Mouse (Mus musculus) kidney, adult 9 months (tissue): Measurements from ENCODE around the gene Gstm6.
"Not testable (repeated sequence)": the region's sequence is repeated elsewhere in the genome, so short reads cannot be mapped to it uniquely, and the experiment has no call there.

Experiments
- DNase-seq: peaks from one replicate; pipeline ENCODE4 v3.0.0; 2022

Gstm6 gene

GRCm38 (mm10) chr3:107943239-107943990 lies at the start of gene Gstm6:
Gene Gstm6, minus strand, starts transcription at chr3:107943749.
- peak; percentile 77 for DNase-seq

- DNase-seq: peak; percentile 76
Observed at GRCm38 (mm10) chr3:107986041-107986562, 42.6 kb upstream of the Gstm6 start, which contains the start of gene Gstm2. Gene Gstm2, minus strand, starts transcription at chr3:107986453.

GRCm38 (mm10) chr3:107985141-107985540 lies 41.6 kb upstream of the Gstm6 start:
- DNase-seq: not testable (repeated sequence)

- no peak for DNase-seq
Observed at GRCm38 (mm10) chr3:107984471-107984870, 40.9 kb upstream of the Gstm6 start.

GRCm38 (mm10) chr3:107983771-107984170 lies 40.2 kb upstream of the Gstm6 start:
- DNase-seq: peak; percentile 21

- DNase-seq: no peak
Observed at GRCm38 (mm10) chr3:107982726-107983125, 39.2 kb upstream of the Gstm6 start.

GRCm38 (mm10) chr3:107981261-107981660 lies 37.7 kb upstream of the Gstm6 start:
- no peak for DNase-seq

- no peak for DNase-seq
Observed at GRCm38 (mm10) chr3:107977691-107978090, 34.1 kb upstream of the Gstm6 start.

- no peak for DNase-seq
Observed at GRCm38 (mm10) chr3:107974237-107974636, 30.7 kb upstream of the Gstm6 start.

GRCm38 (mm10) chr3:107972070-107972469 lies 28.5 kb upstream of the Gstm6 start:
- DNase-seq: no peak

GRCm38 (mm10) chr3:107971101-107971500 lies 27.6 kb upstream of the Gstm6 start:
- not testable (repeated sequence) for DNase-seq

GRCm38 (mm10) chr3:107968724-107969395 lies 25.3 kb upstream of the Gstm6 start, which contains the start of gene Gstm3:
Gene Gstm3, minus strand, starts transcription at chr3:107969283.
- DNase-seq: no peak

- no peak for DNase-seq
Observed at GRCm38 (mm10) chr3:107966631-107967030, 23.1 kb upstream of the Gstm6 start.

GRCm38 (mm10) chr3:107965592-107965991 lies 22.0 kb upstream of the Gstm6 start:
- DNase-seq: no peak

- no peak for DNase-seq
Observed at GRCm38 (mm10) chr3:107964656-107965308, 21.2 kb upstream of the Gstm6 start.

GRCm38 (mm10) chr3:107964026-107964425 lies 20.5 kb upstream of the Gstm6 start:
- no peak for DNase-seq

GRCm38 (mm10) chr3:107955260-107955659 lies 11.7 kb upstream of the Gstm6 start:
- DNase-seq: not testable (repeated sequence)

- no peak for DNase-seq
Observed at GRCm38 (mm10) chr3:107953906-107954305, 10.4 kb upstream of the Gstm6 start.

- DNase-seq: peak; percentile 81
Observed at GRCm38 (mm10) chr3:107953328-107953755, 9.8 kb upstream of the Gstm6 start.

- DNase-seq: no peak
Observed at GRCm38 (mm10) chr3:107950531-107950930, 7.0 kb upstream of the Gstm6 start.

- DNase-seq: not testable (repeated sequence)
Observed at GRCm38 (mm10) chr3:107949461-107949860, 5.9 kb upstream of the Gstm6 start.

- DNase-seq: no peak
Observed at GRCm38 (mm10) chr3:107945729-107946128, 2.2 kb upstream of the Gstm6 start.

GRCm38 (mm10) chr3:107941261-107941660 lies 2.3 kb downstream of the Gstm6 start:
- DNase-seq: no peak
